Mouse (Mus musculus): ENCODE measurements around the gene Gm21915. TPM values are rescaled to one million over a fixed set of nuclear protein-coding genes. Genes with fewer than 3 reads are reported as not detected.

Gm21915 gene
- total RNA-seq, 2 experiments from 2014 or later, result not detected

DNA sequence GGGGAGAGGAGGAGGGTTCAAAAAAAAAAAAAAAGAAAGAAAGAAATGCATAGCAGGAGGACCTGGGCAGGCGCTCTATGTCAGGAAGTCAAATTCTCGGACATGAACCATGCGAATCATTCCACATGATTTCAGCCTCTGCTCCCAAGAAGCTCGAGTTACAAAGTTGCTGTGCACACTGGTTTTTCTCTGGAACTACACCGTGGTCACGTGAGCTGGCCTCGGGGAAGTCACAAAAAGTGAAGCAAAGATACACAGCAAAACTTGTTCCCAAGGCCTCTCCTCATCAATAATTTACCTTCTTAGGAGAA lies 47.4 kb downstream of the Gm21915 start:
- no peak for DNase-seq

Other genes starting within 250 kb of the Gm21915 start
- gene Gramd1b, start 139.2 kb upstream of the Gm21915 start, total RNA-seq (2021), result 10 to 100 TPM; 15.6 to 20.4 TPM
- gene Clmp, start 15.3 kb downstream of the Gm21915 start, total RNA-seq (2021), result 10 to 100 TPM; 11.3 to 16.1 TPM
- 1,000 to 10,000 TPM; 1,094 to 1,113 TPM for gene Hspa8, start 130.4 kb downstream of the Gm21915 start, total RNA-seq (2021)
- gene Bsx, start 203.5 kb downstream of the Gm21915 start, total RNA-seq (2021), result not detected